Mouse (Mus musculus): Measurements from ENCODE around the gene Nap1l4.

- TF ChIP-seq CTCF (IDR thresholded peaks at IDR 0.05; ENCODE audit: borderline replicate concordance, insufficient read depth, low read length): no peak
- no peak for TF ChIP-seq POLR2A (IDR thresholded peaks at IDR 0.05; ENCODE audit: low read depth, low read length)
Measured at GRCm38 (mm10) chr7:143532410-143532809, 16.5 kb downstream of the Nap1l4 start.

Data from embryonic fibroblast, embryonic 13.5 days (primary cell).